Mouse (Mus musculus): ENCODE measurements around the gene Jak2.
A peak's percentile ranks its signal among the peaks of the same experiment; 100 is the strongest.

Jak2 gene

GRCm38 (mm10) chr19:29300919-29301318 lies 49.3 kb downstream of the Jak2 start:
- DNase-seq (ENCODE audit: low spot score), result no peak

- DNase-seq (ENCODE audit: low spot score), result no peak
Observed at GRCm38 (mm10) chr19:29302119-29302518, 50.5 kb downstream of the Jak2 start.

- no peak for DNase-seq (ENCODE audit: low spot score)
Observed at GRCm38 (mm10) chr19:29308832-29309231, 57.2 kb downstream of the Jak2 start.

- DNase-seq (ENCODE audit: low spot score), result no peak
Observed at GRCm38 (mm10) chr19:29311791-29312190, 60.2 kb downstream of the Jak2 start.

GRCm38 (mm10) chr19:29312661-29313060 lies 61.0 kb downstream of the Jak2 start:
- no peak for DNase-seq (ENCODE audit: low spot score)

- no peak for DNase-seq (ENCODE audit: low spot score)
Observed at GRCm38 (mm10) chr19:29323416-29324049, 71.9 kb downstream of the Jak2 start.

- peak; percentile 77 for DNase-seq (ENCODE audit: low spot score)
Observed at GRCm38 (mm10) chr19:29325053-29325851, 73.6 kb downstream of the Jak2 start, which contains the start of gene Insl6. Gene Insl6 (minus strand): TSS chr19:29325356.

DNA sequence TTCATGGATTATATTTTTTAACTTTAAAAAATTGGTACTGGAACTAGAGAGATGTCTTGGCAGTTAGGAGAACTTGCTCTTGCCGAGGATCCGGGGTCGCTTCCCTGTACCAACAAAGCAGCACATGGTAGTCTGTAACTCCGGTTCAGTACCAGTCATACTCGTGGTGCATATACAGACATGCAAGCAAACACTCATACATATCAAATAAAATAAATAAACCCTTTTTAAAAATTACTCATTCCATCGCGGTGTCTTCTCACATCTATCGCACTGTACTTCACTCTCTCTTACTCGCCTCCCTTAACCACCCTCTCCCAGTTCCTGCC lies 74.2 kb downstream of the Jak2 start:
- no peak for DNase-seq (ENCODE audit: low spot score)

- DNase-seq (ENCODE audit: low spot score), result no peak
Observed at GRCm38 (mm10) chr19:29326396-29326795, 74.8 kb downstream of the Jak2 start.

DNA sequence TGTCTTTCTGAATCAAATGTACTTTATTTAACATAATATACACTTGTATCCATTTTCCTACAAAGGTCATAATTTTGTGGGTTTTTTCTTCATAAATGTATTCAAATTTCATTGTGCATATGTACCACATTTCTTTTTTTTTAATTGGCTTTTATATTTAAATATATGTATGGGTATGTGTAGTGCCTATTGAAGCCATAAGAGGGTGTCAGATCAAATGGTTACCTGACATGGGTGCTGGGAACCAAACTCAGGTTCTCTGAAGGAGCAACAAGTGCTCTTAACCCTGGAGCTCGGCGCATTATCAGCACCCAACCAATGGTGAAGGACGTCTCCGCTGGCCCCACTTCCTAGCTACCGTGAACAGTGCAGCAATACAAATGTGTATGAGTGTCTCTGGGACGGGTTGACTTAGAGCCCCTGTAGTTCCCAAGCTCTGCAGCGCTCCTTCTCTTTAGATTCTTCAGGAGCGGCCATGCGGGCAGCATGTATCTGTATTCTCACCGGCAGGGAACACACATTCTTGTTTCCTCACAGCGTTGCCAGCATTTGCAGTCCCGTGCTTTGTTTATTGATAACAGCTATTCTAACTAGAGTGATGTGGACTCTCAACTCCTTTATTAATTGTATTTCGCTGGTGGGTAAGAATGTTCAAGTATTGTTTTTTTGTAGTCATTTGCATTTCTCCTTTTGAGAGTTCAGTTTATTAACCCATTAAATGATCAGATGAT lies 75.4 kb downstream of the Jak2 start:
- DNase-seq (ENCODE audit: low spot score), result no peak

GRCm38 (mm10) chr19:29334068-29334745 lies 82.6 kb downstream of the Jak2 start, which contains the start of gene Rln1:
Gene Rln1 (minus strand): TSS chr19:29334670.
- DNase-seq (ENCODE audit: low spot score), result peak; percentile 76

GRCm38 (mm10) chr19:29336624-29337023 lies 85.0 kb downstream of the Jak2 start:
- no peak for DNase-seq (ENCODE audit: low spot score)

GRCm38 (mm10) chr19:29341029-29341428 lies 89.4 kb downstream of the Jak2 start:
- no peak for DNase-seq (ENCODE audit: low spot score)

DNA sequence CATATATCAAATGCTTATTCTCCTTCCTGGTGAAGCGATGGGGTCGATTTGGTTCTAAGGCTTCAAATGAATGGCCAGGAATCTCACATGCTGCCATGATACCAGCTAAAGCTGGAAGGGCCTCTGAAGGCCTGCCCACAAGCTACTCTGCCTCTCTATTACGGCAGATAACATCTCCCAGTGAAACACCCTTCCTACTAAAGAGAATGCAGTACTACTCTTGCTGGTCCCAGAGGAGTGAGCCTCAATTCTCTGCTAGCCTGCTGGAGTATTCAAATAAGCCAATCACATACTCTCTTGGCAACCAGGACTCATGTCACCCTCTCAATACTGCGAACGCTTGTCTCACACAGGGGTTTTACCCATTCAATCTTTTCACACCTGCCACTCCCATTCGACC lies 90.7 kb downstream of the Jak2 start:
- no peak for DNase-seq (ENCODE audit: low spot score)

GRCm38 (mm10) chr19:29344868-29345267 lies 93.2 kb downstream of the Jak2 start:
- no peak for DNase-seq (ENCODE audit: low spot score)

DNA sequence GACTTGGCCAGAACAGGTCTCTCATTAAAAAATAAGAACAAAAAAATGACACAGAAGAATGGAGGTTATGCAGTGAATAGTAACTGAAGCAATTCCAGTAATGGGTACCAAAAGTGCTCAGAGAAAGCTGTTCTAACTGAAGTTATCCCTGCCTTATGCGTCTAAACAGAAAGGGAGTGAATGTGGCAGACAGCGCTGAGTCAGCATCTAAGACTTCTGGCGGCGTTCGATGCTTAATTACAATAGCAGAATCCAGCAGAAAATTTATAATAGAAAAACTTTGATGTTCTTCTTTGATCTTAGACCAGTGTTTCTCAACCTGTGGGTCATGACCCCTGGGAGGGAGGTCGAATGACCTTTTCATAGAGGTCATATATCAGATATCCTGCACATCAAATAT lies 94.0 kb downstream of the Jak2 start:
- no peak for DNase-seq (ENCODE audit: low spot score)

DNA sequence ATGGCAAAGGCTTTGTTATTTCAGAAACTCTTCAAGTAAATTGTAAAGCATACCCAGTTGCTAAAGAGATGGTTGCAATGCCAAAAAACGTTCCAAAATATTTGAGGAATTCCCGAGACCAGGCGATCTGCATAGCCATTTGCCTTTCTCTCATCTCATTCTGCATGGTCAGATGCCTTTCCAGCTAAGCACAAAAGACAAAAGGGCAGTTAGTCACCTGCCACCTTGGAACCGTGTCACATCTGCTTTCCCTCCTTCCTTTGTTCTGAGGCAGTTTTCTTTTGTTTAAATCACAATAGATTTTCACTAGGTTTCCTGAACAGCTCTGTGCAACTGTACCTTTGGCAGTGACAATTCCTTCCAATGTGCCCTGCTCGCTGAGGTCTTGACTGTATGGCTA lies 99.4 kb downstream of the Jak2 start:
- no peak for DNase-seq (ENCODE audit: low spot score)

DNA sequence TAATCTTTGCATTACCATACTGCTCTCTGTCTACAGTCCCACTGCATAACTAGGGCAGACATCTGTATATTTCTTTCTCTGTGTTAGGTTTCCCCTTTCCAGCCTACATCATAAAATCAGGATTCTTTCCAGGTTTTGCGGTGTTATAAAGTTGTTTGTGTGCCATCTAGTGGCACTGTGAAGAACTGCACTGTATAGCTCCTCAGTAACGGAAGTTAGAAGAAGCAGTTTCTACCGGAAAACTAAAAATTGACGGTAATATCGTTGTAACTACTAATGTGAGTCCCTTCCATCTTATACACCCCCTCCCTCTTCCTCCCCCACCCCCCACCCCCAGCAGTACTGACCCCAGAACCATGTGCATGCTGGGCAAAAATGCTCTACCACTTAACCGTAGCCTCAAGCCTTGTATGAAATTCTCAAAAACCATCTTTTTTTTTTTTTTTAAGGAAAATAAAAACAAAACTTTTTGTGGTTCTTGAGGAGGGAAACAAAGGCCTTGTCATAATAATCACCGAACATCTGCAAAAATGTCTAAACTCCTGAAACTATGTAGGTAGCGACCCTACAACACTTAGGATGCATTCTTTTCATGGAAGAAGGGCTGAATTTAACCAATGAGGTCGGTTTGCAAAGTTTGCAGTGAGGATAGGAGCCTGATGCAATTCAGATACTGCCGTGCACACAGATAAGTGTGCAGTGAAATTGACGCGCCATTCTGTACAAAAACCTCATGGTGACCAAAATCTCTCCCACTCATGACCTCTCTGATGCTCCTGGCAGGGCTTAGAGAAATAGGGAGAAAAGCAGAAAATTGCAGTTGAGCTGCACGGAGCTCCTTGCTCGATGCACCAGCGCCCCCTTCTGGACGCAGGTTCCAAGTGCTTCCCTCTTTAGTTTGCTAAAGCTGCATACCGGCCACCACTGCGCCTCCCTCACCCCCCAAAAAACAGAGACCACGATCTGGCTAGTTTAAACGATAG lies 103.6 kb downstream of the Jak2 start:
- peak; percentile 90 for DNase-seq (ENCODE audit: low spot score)

- DNase-seq (ENCODE audit: low spot score), result no peak
Observed at GRCm38 (mm10) chr19:29356281-29356680, 104.7 kb downstream of the Jak2 start.

- no peak for DNase-seq (ENCODE audit: low spot score)
Observed at GRCm38 (mm10) chr19:29360251-29360650, 108.6 kb downstream of the Jak2 start.

- DNase-seq (ENCODE audit: low spot score), result peak; percentile 94
Observed at GRCm38 (mm10) chr19:29361468-29362130, 110.0 kb downstream of the Jak2 start.
